Mouse (Mus musculus): ENCODE measurements at regions not wholly inside any gene's neighbourhood (a gene's known extent, or its start where the extent isn't known, plus 50 kb on each side); places are given as distances from the start of the nearest gene placed in this dataset.

GRCm38 (mm10) chr3:148385712-148386111, 604.6 kb downstream of the Adgrl2 start:
- no peaks in the 10 kb centered on the region for H3K36me3 ChIP-seq (ENCODE audit: control insufficient read depth, insufficient read depth)
- no peaks in the 10 kb centered on the region for H3K27me3 ChIP-seq (ENCODE audit: control insufficient read depth, insufficient read depth, insufficient read length)
- TF ChIP-seq MYOG (IDR thresholded peaks at IDR 0.05; ENCODE audit: control insufficient read depth in 1 of 3, insufficient read depth in 1 of 3, insufficient read length in 2 of 3, low read depth in 2 of 3) (no peak), SRF (IDR thresholded peaks at IDR 0.05; ENCODE audit: control insufficient read depth, insufficient read length, low read depth) (no peak), MYOD1 (IDR thresholded peaks at IDR 0.05; ENCODE audit: control insufficient read depth in 1 of 3, insufficient read length in 2 of 3, low read depth in 2 of 3) (no peak), TCF12 (IDR thresholded peaks at IDR 0.05; ENCODE audit: insufficient read depth, poor library complexity, severe bottlenecking) (no peak), USF1 (IDR thresholded peaks at IDR 0.05; ENCODE audit: low read depth) (no peak), POLR2AphosphoS2 (IDR thresholded peaks at IDR 0.05; ENCODE audit: insufficient read length, low read depth) (no peak), MAX (IDR thresholded peaks at IDR 0.05; ENCODE audit: low read depth) (no peak), REST (IDR thresholded peaks at IDR 0.05; ENCODE audit: insufficient read depth, insufficient read length) (no peak), CEBPB (IDR thresholded peaks at IDR 0.05; ENCODE audit: insufficient read depth, poor library complexity, severe bottlenecking) (no peak), POLR2A (IDR thresholded peaks at IDR 0.05; ENCODE audit: insufficient read length, low read depth) (no peak), TCF3 (IDR thresholded peaks at IDR 0.05; ENCODE audit: insufficient read length, low read depth) (no peak), E2F4 (IDR thresholded peaks at IDR 0.05; ENCODE audit: insufficient read depth) (no peak)

GRCm38 (mm10) chr3:148381057-148381456, 609.3 kb downstream of the Adgrl2 start:
- TF ChIP-seq MYOD1 (IDR thresholded peaks at IDR 0.05; ENCODE audit: control insufficient read depth in 1 of 3, insufficient read length in 2 of 3, low read depth in 2 of 3) = no peak
- peak; percentile 74 for TF ChIP-seq CEBPB (IDR thresholded peaks at IDR 0.05; ENCODE audit: insufficient read depth, poor library complexity, severe bottlenecking)
- Histone ChIP-seq H3K27me3 (ENCODE audit: control insufficient read depth, insufficient read depth, insufficient read length) (no peaks in the 10 kb centered on the region), H3K4me3 (no peak overlapping the region), H3ac (ENCODE audit: control insufficient read depth, insufficient read length) (no peak overlapping the region), H3K4me2 (ENCODE audit: low read depth) (no peak overlapping the region), H3K79me2 (ENCODE audit: control insufficient read depth, insufficient read depth) (no peaks in the 10 kb centered on the region), H3K36me3 (ENCODE audit: control insufficient read depth, insufficient read depth) (no peaks in the 10 kb centered on the region)

More at GRCm38 (mm10) chr3:148385712-148386111, 604.6 kb downstream of the Adgrl2 start:
- Histone ChIP-seq H3K4me2 (ENCODE audit: low read depth) (no peak overlapping the region), H3K4me3 (no peak overlapping the region), H3ac (ENCODE audit: control insufficient read depth, insufficient read length) (no peak overlapping the region), H3K79me2 (ENCODE audit: control insufficient read depth, insufficient read depth) (no peaks in the 10 kb centered on the region)

GRCm38 (mm10) chr3:148363331-148363730, 627.0 kb downstream of the Adgrl2 start:
- Histone ChIP-seq H3K4me3 (no peak overlapping the region), H3ac (ENCODE audit: control insufficient read depth, insufficient read length) (no peak overlapping the region), H3K4me2 (ENCODE audit: low read depth) (no peak overlapping the region)

GRCm38 (mm10) chr3:148362453-148362864, 627.9 kb downstream of the Adgrl2 start:
- TF ChIP-seq TCF12 (IDR thresholded peaks at IDR 0.05; ENCODE audit: insufficient read depth, poor library complexity, severe bottlenecking) = no peak
- Histone ChIP-seq H3ac (ENCODE audit: control insufficient read depth, insufficient read length) (no peak overlapping the region), H3K79me2 (ENCODE audit: control insufficient read depth, insufficient read depth) (no peaks in the 10 kb centered on the region), H3K27me3 (ENCODE audit: control insufficient read depth, insufficient read depth, insufficient read length) (no peaks in the 10 kb centered on the region), H3K4me2 (ENCODE audit: low read depth) (no peak overlapping the region), H3K4me3 (no peak overlapping the region), H3K36me3 (ENCODE audit: control insufficient read depth, insufficient read depth) (no peaks in the 10 kb centered on the region)

More at GRCm38 (mm10) chr3:148363331-148363730, 627.0 kb downstream of the Adgrl2 start:
- Histone ChIP-seq H3K36me3 (ENCODE audit: control insufficient read depth, insufficient read depth) (no peaks in the 10 kb centered on the region), H3K79me2 (ENCODE audit: control insufficient read depth, insufficient read depth) (no peaks in the 10 kb centered on the region), H3K27me3 (ENCODE audit: control insufficient read depth, insufficient read depth, insufficient read length) (no peaks in the 10 kb centered on the region)
- TF ChIP-seq POLR2A (IDR thresholded peaks at IDR 0.05; ENCODE audit: insufficient read length, low read depth) (no peak), MYOD1 (IDR thresholded peaks at IDR 0.05; ENCODE audit: control insufficient read depth in 1 of 3, insufficient read length in 2 of 3, low read depth in 2 of 3) (no peak), SRF (IDR thresholded peaks at IDR 0.05; ENCODE audit: control insufficient read depth, insufficient read length, low read depth) (no peak), USF1 (IDR thresholded peaks at IDR 0.05; ENCODE audit: low read depth) (no peak), CEBPB (IDR thresholded peaks at IDR 0.05; ENCODE audit: insufficient read depth, poor library complexity, severe bottlenecking) (no peak), POLR2AphosphoS2 (IDR thresholded peaks at IDR 0.05; ENCODE audit: insufficient read length, low read depth) (no peak), MAX (IDR thresholded peaks at IDR 0.05; ENCODE audit: low read depth) (no peak), TCF3 (IDR thresholded peaks at IDR 0.05; ENCODE audit: insufficient read length, low read depth) (no peak), MYOG (IDR thresholded peaks at IDR 0.05; ENCODE audit: control insufficient read depth in 1 of 3, insufficient read depth in 1 of 3, insufficient read length in 2 of 3, low read depth in 2 of 3) (no peak)

GRCm38 (mm10) chr3:148343633-148344361, 646.6 kb downstream of the Adgrl2 start:
- TF ChIP-seq MAX (IDR thresholded peaks at IDR 0.05; ENCODE audit: low read depth) = no peak
- Histone ChIP-seq H3K4me2 (ENCODE audit: low read depth) (no peak overlapping the region), H3ac (ENCODE audit: control insufficient read depth, insufficient read length) (no peak overlapping the region), H3K27me3 (ENCODE audit: control insufficient read depth, insufficient read depth, insufficient read length) (no peaks in the 10 kb centered on the region), H3K79me2 (ENCODE audit: control insufficient read depth, insufficient read depth) (no peaks in the 10 kb centered on the region), H3K4me3 (no peak overlapping the region), H3K36me3 (ENCODE audit: control insufficient read depth, insufficient read depth) (no peaks in the 10 kb centered on the region)
